Mouse (Mus musculus) neural tube, embryonic 11.5 days (tissue): Measurements from ENCODE around the gene Tomm20. TPM values are rescaled to one million over a fixed set of nuclear protein-coding genes. Genes with fewer than 3 reads are reported as not detected.
"Not testable (repeated sequence)": the region's sequence is repeated elsewhere in the genome, so short reads cannot be mapped to it uniquely, and the experiment has no call there.

Source experiments
- ATAC-seq: fragments of 200-750 bp; cut with Nextera tagmentation; 2 replicates; pipeline ENCODE4 v1.8.0; 2017; ENCODE audit warnings: moderate number of reproducible peaks, mild to moderate bottlenecking, moderate TSS enrichment, moderate library complexity; ENCODE audit not compliant: insufficient read depth, low FRiP score, low TSS enrichment
- DNase-seq: peaks from one replicate; pipeline ENCODE4 v3.0.0-alpha.2; 2015; ENCODE audit warnings: low spot score
- H3K27ac ChIP-seq: fragments of 300-500 bp; sonication (generic); 2 replicates; pipeline ENCODE4 v1.5.1; 2014; ENCODE audit warnings: low read depth, mild to moderate bottlenecking, low read length
- H3K27me3 ChIP-seq: fragments of 300-500 bp; sonication (generic); 2 replicates; pipeline ENCODE4 v1.6.1; 2014; ENCODE audit warnings: mild to moderate bottlenecking, low read length, mixed read lengths; ENCODE audit not compliant: control insufficient read depth, insufficient read depth
- H3K36me3 ChIP-seq: fragments of 300-500 bp; sonication (generic); 2 replicates; pipeline ENCODE4 v1.6.1; 2014; ENCODE audit warnings: mild to moderate bottlenecking, low read length, moderate library complexity, mixed read lengths; ENCODE audit not compliant: control insufficient read depth, insufficient read depth
- H3K4me1 ChIP-seq: fragments of 300-500 bp; sonication (generic); 2 replicates; pipeline ENCODE4 v1.6.1; 2014; ENCODE audit warnings: low read length, mixed read lengths; ENCODE audit not compliant: control insufficient read depth, insufficient read depth
- H3K4me2 ChIP-seq: fragments of 300-500 bp; sonication (generic); 2 replicates; pipeline ENCODE4 v1.6.1; 2014; ENCODE audit warnings: low read depth, mild to moderate bottlenecking, moderate library complexity
- H3K4me3 ChIP-seq: fragments of 300-500 bp; sonication (generic); 2 replicates; pipeline ENCODE4 v1.5.1; 2014; ENCODE audit warnings: low read depth, low read length
- H3K9ac ChIP-seq: fragments of 300-500 bp; sonication (generic); 2 replicates; pipeline ENCODE4 v1.6.1; 2014; ENCODE audit warnings: mild to moderate bottlenecking, low read length
- H3K9me3 ChIP-seq: fragments of 300-500 bp; sonication (generic); 2 replicates; pipeline ENCODE4 v1.6.1; 2016; ENCODE audit warnings: low read length; ENCODE audit not compliant: control insufficient read depth
- WGBS: fragments of 180-500 bp; shearing (Covaris S2); extraction: QIAGEN DNeasy Blood & Tissue Kit; methylation state at CpG from one replicate; pipeline ENCODE4 v1.1.7; 2014; 5-methylcytosine and 5-hydroxymethylcytosine counted together
- polyA plus RNA-seq: library from polyadenylated mRNA; unstranded; fragments of >200 nt; fragmentation: Nextera tagmentation; extraction: Ambion mirVana; gene quantifications from 2 replicates; pipeline ENCODE4 v1.2.1, GENCODE M21; 2014

Gene Tomm20
- polyA plus RNA-seq, 1 experiment from 2014 or later = 225 TPM

DNA sequence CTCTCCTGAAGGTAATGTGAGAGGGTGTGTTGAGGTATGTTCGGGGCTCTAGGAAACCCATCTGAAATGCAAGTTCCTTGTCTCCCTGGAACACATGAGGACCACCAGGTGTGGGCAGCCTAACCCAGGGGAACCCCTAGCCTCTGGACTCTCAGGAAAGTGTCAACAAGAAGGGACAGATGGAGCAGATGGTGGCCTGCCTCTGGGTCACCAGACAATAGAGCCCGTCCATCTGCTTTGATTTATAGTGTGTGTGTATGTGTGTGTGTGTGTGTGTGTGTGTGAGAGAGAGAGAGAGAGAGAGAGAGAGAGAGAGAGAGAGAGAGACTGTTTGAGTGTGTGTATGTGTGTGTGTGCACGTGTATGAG is 58.0 kb downstream of the Tomm20 start:
- H3K4me1 ChIP-seq = peaks cover 6% of the 10 kb centered on the region; the same call in 1 of the 2 replicates
- H3K4me2 ChIP-seq = no peak overlapping the region
- no peak overlapping the region for H3K4me3 ChIP-seq
- H3K9me3 ChIP-seq = no peaks in the 10 kb centered on the region
- no peaks in the 10 kb centered on the region for H3K27me3 ChIP-seq
- H3K27ac ChIP-seq = no peak overlapping the region; the same call in 1 of the 2 replicates
- no peak overlapping the region for H3K9ac ChIP-seq
- ATAC-seq (no peak), DNase-seq (peak; percentile 36)
- no peaks in the 10 kb centered on the region for H3K36me3 ChIP-seq
- 73% methylated on average over 3 of the region's 3 CpGs for WGBS

DNA sequence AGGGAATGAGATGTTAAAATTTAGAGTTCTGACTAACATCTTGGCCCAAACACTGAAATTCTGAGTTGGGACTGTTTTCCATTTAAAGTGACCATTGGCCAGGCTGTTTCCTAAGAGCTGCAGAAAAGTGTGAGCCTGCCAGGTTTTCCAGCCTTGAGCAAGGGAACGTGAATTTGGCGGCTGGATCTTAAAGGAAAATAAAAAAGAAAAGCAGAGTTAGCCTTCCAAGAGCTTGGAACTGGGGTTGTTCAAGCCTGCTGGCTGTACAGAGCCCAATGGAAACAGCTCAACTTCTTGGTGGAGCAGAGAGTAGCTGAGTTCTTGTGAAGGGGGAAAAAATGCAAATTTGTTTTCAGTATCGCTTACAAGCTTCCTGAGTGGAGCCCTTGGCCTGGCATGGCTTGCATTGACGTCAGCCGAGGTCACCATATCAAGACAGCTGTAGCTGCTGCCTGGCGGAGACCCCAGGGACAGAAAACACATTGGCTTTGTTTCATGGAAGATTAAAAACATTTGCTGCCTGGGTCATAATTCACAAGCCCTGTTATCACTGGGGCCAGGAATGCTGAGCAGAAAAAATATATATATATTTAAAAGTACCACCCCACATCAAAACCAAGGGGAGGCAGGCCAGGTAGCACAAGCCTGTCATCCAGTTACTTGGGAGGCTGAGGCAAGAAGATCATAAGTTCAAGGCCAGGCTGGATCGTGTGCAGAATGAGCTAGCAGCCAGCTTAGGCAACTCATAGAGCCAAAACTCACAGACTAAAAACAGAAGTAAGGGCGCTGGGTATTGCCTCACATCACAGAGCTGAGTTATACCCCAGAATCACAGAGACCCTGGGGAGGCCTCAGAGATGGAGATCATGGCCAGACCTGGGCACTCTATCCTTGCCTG is 58.7 kb downstream of the Tomm20 start:
- peaks cover 6% of the 10 kb centered on the region; the same call in 1 of the 2 replicates for H3K4me1 ChIP-seq
- H3K27ac ChIP-seq = no peak overlapping the region; the same call in 1 of the 2 replicates
- WGBS = 51% methylated on average over 8 of the region's 8 CpGs
- DNase-seq (peak; percentile 40), ATAC-seq (no peak)
- no peaks in the 10 kb centered on the region for H3K27me3 ChIP-seq
- H3K36me3 ChIP-seq = no peaks in the 10 kb centered on the region
- no peaks in the 10 kb centered on the region for H3K9me3 ChIP-seq
- no peak overlapping the region for H3K9ac ChIP-seq
- H3K4me2 ChIP-seq = no peak overlapping the region
- H3K4me3 ChIP-seq = no peak overlapping the region

DNA sequence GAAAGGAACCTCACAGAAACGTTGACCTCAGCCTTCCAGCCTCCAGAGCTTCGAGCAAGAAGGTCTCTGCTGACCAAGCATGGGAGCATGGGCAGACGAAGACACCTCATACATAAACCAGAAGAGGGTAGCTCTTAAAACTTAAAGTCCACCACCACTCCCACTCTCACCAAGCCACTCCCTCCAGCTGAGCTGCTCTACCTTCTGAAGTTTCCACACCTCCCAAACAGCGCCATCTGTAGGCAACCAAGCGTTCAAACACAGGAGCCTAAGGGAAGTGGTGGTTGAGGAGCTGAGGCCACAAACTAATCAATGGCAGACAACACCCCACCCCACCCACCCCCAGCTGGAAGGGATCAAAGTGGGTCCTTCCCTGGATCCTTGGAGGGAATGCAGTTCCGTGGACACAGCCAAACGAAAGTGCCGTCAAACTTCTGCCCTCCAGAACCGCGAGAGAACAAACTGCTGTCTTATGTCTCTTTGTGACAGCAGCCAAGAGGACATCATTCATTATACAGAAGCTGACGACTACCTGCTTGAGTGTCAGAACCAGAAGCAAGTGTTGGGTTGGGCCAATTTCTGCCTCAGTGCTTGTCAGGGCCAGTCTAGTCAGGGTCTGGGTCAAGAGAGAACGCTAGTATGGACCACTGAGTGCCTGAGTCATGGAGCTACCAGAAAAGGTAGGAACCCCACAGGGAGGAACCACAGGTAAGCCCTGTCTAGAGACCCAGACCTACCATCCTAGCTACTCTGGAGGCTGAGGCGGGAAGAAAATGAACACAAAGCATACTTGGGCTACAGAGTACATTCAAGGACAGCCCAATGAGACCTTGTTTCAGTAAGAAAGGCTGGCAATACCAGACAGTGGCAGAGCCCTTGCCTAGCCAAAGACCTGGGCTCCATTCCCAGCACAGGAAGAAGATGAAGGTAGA is 59.8 kb downstream of the Tomm20 start:
- WGBS = 74% methylated on average over 13 of the region's 13 CpGs
- ATAC-seq = no peak

DNA sequence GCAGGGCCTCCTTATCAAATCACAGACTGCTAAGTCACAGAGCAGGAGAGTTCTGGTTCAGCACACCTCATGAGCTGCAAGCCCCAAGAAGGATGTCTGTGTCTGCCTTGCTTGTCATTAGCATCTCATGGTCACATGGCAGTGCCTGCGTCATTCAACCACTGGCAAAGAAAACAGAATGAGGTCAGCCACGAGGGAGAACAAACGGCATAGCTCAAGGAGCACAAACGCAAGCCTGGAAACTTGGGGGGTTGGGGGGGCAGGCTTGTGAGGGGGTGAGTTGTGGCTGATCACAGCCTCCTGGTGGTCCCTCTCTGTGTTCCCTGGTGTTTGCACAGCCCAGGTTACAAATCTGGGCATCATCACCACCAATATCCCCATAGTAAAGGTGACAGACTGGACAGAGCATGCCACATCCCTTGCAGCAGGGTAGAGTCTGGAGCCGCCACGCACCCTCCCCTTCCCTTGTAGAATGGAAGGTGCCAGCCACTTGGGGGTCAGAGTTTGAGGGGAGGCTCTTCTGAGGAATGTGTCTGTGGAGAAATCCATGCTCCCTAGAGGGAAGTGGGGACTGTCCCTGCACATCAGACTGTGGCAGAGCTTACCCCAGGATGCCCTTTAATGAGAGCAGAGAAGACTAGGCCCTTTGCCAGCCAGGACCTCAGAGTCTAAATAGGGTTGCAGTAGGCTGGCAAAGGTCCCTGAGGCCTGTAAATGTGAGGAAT is 61.3 kb downstream of the Tomm20 start:
- Histone ChIP-seq H3K9me3 (no peaks in the 10 kb centered on the region), H3K27me3 (no peaks in the 10 kb centered on the region), H3K4me2 (no peak overlapping the region), H3K27ac (no peak overlapping the region), H3K36me3 (no peaks in the 10 kb centered on the region), H3K4me1 (peaks cover 6% of the 10 kb centered on the region; the same call in 1 of the 2 replicates), H3K4me3 (no peak overlapping the region), H3K9ac (no peak overlapping the region)
- no peak for ATAC-seq
- WGBS = 45% methylated on average over 6 of the region's 6 CpGs
- DNase-seq = no peak

More for the DNA sequence above, 59.8 kb downstream of the Tomm20 start:
- Histone ChIP-seq H3K4me1 (peaks cover 6% of the 10 kb centered on the region; the same call in 1 of the 2 replicates), H3K27ac (0 out of 2 replicates have a peak overlapping the region, but pooled peaks have one; percentile 24), H3K4me2 (no peak overlapping the region), H3K4me3 (no peak overlapping the region), H3K36me3 (no peaks in the 10 kb centered on the region), H3K9ac (no peak overlapping the region), H3K9me3 (no peaks in the 10 kb centered on the region), H3K27me3 (no peaks in the 10 kb centered on the region)
- DNase-seq = no peak

DNA sequence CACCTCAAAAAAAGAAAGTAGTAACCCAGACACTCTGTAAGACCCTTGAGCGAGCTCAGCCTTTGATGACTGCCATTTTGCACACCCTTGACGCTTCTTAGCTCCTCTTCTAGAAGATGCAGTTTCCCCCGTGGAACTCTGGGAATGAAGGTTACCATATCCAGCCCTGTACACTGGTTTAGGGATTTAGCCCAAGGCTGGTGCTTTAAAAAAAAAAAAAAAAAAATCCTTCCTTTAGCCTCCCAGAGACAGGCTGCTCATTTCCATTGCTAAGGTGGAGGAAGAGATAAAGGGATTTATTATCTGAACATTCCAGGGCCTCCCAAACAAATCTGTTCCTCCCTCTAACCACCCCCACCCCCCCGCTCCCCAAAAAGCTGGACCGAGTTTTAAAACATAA is 61.9 kb downstream of the Tomm20 start:
- Histone ChIP-seq H3K27me3 (no peaks in the 10 kb centered on the region), H3K9ac (no peak overlapping the region), H3K27ac (no peak overlapping the region), H3K4me2 (no peak overlapping the region), H3K4me1 (peaks cover 6% of the 10 kb centered on the region; the same call in 1 of the 2 replicates), H3K9me3 (no peaks in the 10 kb centered on the region), H3K36me3 (no peaks in the 10 kb centered on the region), H3K4me3 (no peak overlapping the region)
- 82% methylated on average over 5 of the region's 5 CpGs for WGBS
- ATAC-seq (no peak), DNase-seq (no peak)

DNA sequence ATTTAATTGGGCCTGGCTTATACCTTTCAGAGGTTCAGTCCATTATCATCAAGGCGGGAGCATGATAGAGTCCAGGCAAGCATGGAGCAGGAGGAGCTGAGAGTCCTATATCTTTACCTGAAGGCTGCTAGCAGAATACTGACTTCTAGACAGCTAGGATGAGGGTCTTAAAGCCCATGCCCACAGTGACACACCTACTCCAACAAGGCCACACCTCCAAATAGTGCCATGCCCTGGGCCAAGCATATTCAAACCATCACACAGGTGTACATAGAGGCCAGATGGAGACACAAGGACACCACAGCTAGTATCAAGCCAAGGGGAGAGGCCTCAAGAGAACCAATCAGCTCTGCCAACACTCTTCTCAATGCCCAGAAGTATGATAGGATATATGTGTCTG is 63.1 kb downstream of the Tomm20 start:
- DNase-seq, H3K9me3 ChIP-seq, H3K4me2 ChIP-seq, H3K36me3 ChIP-seq, H3K27me3 ChIP-seq, H3K4me1 ChIP-seq, H3K4me3 ChIP-seq, H3K27ac ChIP-seq, H3K9ac ChIP-seq, ATAC-seq: not testable (repeated sequence)
- WGBS = 93% methylated on average over 1 of the region's 1 CpGs

DNA sequence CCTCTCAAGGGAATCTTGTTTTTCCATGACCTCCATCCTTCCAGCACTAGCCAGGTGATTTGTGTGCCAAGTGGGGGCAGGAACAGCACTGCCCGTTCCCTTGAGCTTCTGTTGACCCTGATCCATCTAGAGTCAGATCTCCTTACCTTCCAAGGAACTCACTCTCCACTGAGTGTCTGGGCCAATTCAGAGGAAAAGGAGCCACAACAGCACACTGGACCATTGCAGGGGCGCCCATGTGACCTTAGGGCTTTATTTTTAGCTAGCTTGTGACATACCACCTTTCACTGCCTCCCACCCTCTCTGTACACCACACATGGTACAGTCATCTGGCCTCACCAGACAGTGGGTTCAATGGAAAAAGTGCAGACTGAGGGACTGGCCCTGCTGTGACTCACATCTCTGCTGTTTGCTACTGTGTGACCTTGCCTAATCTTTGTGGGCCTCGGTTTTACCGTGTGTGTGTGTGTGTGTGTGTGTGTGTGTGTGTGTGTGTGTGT is 64.0 kb downstream of the Tomm20 start:
- WGBS = 72% methylated on average over 4 of the region's 4 CpGs
- Histone ChIP-seq H3K27ac (no peak overlapping the region), H3K4me3 (no peak overlapping the region), H3K36me3 (no peaks in the 10 kb centered on the region), H3K4me1 (peaks cover 5% of the 10 kb centered on the region), H3K27me3 (no peaks in the 10 kb centered on the region), H3K9ac (no peak overlapping the region), H3K9me3 (no peaks in the 10 kb centered on the region), H3K4me2 (no peak overlapping the region)
- ATAC-seq (no peak), DNase-seq (no peak)
